Mouse (Mus musculus) mesoderm, embryonic 11.5 days (tissue): ENCODE data around the gene Tex22.

ENCODE experiments used
- DNase-seq: peaks from one replicate; pipeline ENCODE4 v3.0.0-alpha.2; 2012; ENCODE audit warnings: low read depth, low spot score

Gene Tex22

DNA sequence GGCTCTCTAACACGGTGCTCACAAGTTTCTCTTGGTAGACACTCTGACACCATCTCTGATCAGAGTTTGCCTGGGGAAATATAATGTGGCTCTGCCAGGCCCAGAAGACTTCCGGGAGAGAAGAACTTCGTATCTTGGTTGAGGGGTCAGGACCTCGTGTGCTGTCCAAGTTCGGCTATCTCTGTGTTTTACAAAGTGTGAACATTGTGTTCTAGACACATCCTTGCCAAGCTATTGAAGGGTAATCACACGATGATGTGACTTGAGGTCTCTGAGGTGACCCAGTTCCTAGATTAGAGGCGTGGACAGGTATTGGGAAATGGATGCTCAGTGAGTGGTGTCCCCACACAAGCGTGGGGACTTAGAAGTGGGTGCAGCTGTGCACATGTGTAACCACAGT lies 18.2 kb upstream of the Tex22 start:
- DNase-seq, result no peak

DNA sequence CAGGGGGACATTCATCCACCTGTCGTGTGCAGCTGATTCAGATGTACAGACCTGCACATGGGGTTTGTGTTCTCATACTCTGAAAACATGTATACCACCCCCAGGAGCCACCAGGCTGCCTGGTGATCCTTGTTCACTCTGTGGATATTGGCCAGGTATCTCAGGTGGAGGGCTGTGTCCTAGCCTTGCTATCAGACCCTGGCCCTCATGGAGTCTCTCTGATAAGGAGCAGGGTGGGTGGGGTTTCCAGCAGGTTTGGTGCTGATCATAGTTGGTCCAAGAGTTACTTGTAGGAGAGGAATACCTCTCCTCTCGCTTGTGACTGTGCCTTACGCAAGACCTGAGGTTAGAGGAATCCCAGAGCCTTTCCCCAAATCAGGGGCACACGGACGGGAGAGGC lies 14.1 kb upstream of the Tex22 start:
- DNase-seq, result no peak

DNA sequence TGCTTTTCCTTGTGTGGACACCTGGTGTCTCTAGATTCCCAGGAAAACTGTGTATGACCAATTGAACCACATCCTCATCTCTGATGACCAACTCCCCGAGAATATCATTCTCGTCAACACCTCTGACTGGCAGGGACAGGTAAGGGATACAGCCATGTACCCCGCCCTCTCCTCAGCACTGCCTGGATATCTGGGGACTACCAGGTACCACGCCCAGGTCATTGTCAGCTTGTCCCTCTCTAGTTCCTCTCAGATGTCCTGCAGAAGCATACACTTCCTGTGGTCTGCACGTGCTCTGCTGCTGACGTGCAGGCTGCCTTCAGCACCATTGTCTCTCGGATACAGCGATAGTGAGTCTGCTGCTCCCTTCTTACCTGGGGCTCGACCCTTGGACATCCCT lies 12.7 kb upstream of the Tex22 start:
- no peak for DNase-seq

DNA sequence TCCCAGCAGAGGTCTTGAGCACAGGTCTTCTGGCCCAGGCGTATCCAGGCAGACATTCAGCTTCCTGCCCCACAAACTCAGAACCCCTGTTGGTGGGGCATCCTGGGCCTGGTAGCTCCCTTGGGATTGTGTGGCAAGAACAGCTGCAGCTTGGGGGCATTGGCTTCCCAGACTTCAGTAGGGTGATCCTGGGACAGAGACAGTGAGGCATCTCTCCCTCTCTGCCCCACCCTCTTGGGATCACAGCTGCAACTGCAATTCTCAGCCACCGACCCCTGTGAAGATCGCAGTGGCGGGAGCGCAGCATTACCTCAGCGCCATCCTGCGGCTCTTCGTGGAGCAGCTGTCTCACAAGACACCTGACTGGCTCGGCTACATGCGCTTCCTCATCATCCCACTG lies 12.1 kb upstream of the Tex22 start:
- DNase-seq, result no peak

DNA sequence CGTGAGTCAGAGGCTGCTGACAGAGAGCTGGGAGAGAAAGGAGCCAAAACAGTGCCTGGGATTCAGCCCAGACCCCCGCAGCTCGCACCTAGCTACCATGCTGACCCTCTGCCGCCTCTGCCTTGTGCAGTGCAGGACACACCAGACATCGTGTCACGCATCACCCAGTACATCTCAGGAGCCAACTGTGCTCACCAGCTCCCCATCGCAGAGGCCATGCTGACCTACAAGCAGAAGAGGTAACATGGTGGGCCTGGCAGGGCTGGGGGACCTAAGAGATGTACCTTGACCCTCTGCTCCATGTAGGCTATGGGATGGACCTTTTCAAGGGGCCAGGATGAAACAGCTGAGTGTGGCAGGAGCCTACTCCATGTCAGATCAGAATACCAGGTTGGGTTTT lies 10.6 kb upstream of the Tex22 start:
- no peak for DNase-seq

DNA sequence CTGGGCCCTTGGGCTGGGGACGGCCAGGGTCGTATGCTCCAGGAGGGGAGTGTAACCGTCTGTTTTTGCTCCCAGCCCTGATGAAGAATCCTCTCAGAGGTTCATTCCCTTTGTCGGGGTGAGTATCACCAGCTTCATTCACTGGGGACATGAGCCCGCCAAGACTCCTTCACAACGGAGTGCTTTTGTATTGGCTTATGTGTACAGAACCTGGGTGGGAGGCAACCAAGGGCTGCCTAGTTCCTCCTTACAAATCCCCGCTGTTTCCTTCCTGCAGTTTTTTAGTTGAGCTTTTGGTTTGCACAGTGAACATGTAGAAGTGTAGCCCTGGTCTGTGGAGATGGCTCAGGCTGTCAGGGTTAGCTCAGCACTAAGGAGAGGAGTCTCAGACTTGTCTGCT lies 6.3 kb upstream of the Tex22 start:
- DNase-seq, result no peak

DNA sequence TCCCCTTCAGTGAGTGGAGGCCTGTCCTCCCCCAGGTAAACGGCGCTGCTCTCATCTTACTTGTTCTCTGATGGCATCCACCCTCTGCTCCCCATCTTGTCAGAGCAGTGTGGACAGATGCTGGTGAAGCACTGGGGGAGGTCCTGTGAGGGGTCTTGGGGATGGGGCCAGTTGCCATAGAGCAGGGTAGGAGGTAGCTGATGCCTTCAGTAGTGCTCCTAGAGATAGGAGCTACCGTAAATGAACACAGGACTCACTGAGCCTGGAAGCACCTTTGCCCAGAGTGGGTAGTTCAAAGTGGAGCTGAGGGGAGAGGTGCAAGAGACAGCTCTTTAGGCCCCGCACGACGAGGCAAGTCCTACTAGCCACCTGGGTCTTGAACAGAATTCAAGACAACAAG lies 4.9 kb upstream of the Tex22 start:
- DNase-seq, result no peak

DNA sequence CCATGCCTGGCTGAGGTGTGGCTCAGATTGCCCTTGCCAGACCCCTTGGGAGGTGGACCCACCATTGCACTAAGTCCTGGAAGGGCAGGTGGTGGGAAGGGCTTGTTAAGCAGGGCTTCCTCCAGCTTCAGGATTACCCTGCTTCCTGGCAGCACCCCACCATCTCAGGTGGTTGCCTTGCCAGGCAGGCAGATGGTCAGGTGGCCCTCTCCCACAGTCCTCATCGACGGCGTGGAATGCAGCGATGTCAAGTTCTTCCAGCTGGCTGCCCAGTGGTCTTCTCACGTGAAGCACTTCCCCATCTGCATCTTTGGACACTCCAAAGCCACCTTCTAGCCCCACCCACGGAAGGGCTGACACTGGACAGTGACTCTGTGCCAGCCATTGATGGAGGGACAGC lies 3.0 kb upstream of the Tex22 start:
- DNase-seq, result no peak

DNA sequence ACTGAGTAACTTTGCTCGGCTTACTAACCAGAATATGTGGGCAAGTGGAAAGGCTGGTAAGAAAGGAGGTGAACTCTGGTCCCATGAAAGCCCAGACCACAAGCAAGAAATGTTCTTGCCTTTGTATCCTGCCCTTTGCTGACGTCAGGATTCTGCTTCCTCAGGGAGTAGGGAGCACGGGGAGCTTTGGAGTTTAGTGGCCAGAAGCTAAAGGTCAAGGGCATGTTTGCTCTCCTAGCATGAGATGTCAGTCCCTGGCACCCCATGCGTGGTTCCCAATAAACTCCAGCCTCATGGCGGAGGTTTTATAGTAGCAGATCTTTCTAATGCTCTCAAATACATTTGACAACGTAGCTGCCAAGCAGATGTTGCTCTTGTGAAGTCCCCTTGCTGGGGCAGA lies 2.5 kb upstream of the Tex22 start:
- no peak for DNase-seq

DNA sequence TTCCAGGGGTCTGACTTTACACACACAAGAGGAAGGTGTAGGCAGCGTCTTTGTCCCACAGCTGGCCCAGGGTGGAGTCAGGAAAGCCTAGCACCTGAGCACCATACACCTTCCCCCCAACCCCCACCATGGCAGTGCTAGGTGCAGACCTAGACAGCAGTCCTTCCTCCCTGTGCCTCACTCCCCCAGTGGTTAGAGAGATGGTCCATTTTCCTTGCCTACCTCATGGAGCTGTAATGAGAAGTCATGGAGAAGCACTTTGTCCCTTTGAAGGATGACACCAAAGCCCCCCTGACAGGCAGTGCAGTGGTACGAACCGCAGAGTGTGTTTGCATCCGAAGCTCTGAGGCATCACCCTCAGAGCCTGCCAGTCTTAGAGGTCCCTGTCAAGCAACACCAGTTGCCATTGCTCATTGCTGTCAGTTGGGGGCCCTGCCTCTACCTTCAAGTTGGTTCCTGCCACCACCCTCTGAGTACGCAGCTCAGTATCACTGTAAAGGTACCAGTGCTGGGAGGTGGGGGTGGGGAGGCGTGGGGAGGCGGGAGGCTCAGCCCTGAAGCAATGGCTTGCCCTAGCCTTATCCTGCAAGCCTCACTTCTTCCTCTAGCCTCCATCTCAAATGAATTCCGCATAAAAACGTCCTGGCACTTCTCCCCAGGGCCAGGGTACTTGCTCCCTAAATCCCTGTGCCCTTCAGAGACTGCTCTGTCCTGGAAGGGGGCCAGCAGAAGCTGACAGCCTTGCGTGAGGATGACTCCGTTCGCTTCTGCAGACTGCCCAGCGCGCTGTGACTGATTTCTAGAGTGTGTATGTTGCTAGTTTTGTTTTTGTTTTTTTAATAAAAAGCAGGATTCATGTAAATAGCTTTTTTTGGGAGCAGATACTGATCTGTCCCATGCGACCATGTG lies 628 bp upstream of the Tex22 start:
- DNase-seq, result peak; percentile 10

DNA sequence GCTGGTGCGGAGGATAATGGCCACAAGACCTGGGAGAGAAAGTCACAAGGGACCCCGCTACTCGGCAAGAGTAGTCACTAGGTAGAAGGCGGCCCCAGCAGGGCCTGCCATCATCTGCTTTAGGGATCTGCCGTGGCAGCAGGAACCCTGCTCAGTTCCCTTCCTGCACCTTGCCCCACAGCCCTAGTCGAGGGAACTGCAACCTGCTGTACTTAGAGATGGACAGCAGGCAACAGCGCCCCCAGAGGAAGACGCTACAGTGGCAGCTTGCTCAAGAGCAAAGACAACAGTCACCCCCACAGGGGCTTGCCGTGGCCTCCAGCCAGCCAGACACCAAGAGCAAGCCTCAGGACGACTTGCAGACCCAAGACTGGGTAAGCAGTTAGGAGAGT lies 757 bp downstream of the Tex22 start:
- peak; percentile 91 for DNase-seq

DNA sequence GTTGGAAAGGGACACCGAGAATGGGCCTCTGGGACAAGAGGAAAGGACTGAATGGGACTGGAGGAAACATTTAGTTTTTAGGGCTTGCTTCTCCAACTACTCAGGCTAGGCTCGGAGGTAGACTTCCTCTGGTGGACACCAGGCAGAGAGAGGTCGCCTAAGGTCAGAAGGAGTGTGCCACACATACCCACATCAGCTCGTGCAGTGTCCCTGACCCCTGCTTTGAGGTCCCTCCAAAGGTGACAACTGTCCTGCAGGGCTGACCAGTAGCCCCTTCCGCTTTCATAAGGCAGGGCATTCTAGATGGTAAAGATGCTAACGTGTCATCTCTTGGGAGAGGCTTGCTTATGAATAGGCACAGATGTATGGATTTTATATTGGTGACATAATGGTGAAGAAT lies 1.2 kb downstream of the Tex22 start:
- no peak for DNase-seq

DNA sequence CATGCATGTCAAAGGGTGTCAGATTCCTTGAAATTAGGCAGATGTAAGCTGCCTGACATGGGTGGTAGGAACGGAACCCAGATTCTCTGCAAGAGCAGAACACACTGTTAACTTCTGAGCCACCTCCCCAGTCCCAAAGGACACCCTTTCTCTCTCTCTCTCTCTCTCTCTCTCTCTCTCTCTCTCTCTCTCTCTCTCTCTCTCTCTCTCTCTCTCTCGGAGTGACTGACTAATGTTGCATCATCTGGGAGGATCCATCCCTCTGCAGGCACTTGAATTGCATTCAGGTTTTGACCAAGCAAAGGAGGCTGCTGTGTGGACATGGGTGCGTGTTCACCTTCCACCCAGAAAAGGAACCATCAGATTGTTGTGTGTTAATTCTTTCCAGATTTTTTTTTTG lies 13.0 kb downstream of the Tex22 start:
- no peak for DNase-seq

DNA sequence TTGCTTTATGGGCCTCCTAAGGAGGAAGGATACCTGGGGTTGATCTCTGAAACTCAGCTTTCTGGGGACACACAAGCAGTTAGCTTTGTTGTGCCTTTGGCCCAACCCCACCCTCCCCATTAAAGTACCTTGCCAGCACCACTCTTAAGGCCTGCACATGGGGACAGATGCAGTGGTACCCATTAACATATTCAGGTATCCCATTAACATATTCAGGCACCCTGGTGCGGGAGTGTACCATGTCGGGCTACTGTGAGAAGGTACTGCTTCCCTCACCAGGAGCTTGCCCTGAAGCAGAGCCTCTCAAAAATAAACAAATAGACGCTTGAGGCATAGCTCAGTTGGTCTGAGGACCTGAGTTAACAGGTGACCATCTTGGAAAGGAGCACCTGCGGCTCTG lies 13.7 kb downstream of the Tex22 start:
- no peak for DNase-seq

DNA sequence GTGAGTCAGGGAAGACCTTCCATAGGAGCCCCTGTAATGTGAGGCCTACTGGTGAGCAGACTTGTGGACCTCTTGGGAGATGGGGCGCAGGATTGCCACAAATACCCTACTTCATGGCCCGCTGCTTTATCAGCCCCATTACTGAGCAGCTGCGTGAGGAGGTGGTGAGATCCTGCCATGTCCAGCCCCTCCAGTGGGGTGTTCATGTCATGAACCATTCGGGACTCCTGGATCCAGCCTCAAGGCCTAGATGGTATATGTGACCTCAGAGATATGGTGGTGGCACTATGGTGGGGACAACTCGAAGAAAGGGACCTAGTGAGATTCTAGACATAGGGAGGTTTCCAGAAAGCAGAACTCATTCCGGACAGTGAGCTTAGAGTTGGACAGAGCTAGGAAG lies 14.8 kb downstream of the Tex22 start:
- DNase-seq, result no peak

DNA sequence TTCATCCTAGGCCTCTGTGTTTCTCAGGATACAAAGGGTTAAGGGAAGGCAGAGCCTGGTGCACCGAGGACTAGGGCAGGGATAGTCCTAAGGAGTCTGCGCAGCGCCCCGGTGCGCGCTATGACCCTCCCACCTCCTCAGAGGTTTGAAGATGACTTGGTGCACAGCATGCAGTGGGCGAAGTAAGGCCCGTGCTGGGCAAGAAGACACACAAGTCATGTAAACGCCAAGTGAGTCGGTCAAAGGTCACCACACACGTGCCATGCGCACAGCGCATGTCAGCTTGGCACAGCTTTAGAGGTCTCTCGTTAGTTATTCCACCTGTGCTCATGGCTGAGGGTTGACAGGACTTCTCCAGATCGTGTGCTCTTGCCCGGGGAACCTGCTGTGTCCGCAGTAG lies 15.8 kb downstream of the Tex22 start:
- DNase-seq, result no peak

DNA sequence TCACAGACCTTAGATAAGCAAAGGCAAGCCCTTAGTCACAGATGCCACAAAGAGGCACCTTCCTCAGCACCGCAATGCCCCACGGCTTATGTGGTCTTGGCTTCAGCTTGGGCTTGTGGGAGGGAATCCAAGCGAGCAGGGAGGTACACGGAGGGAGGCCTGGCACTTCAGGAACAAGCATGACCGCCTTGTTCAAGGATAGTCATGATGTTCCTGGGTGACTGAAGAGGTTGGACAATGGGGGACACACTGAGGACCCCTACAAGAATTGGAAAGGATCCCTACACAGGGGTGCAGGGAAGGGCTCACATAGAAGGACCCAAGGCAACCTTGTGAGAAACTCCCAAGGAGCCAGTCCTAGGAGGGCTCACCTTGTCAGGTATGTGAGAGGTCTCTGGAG lies 22.7 kb downstream of the Tex22 start:
- DNase-seq, result no peak

DNA sequence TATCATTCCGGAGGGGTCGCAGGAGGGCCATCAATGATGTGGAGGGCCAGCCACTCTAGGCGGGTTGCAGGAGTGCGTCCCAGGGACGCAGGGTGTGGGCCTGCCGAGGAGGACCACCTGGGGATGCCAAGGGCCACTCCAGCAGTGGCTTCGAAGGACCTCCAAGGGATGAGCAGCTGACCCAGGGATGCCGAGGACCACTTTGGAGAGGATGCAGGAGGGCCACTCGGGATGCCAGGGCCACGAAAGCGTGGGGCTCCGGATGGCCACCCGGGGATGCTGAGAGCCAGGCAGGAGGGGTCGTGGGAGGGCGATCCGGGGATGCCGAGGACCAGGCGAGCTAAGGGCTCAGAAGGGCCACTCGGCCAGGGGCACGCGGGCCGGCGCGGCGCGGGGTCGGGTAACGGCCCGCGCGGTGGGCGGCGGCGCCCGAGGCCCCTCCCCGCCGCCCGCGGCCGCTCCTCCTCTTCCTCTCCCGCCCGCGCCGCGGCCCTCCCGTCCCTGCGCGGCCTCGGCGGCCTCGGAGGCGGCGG lies 23.5 kb downstream of the Tex22 start, which contains the start of gene Mta1:
Gene Mta1 (plus strand): TSS at position 530 of the 533 bp plus-strand sequence.
- peak; percentile 47 for DNase-seq

DNA sequence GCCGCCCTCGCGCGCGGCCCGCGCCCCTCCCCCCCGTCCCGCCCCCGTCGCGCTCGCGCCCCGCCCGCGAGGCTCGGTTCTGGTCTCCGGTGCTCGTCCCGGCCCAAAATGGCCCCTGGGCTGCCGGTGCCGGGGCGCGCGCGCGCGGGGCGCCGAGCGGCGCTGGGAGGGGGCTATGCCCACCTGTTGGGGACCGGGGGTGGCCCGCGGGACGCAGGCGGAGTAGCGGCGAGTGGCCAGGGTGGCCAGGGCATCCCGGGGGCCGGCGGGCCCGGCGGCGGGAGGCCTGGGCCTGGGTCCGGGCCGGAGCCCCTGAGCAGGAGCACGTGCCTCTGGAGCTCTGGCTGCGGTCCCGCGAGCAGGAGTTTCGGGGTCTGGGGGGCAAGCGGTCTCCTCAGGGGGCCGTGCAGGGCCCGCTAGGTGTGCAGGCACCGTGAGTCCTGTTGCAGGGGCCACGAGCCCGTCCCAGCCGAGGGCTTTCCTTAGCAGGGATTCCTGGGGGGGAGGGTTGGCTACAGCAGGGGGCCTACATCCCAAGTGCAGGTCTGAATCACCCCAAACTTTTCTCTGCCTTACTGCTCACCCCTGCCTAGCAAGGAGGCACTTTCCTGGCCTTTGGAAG lies 24.3 kb downstream of the Tex22 start:
- no peak for DNase-seq

DNA sequence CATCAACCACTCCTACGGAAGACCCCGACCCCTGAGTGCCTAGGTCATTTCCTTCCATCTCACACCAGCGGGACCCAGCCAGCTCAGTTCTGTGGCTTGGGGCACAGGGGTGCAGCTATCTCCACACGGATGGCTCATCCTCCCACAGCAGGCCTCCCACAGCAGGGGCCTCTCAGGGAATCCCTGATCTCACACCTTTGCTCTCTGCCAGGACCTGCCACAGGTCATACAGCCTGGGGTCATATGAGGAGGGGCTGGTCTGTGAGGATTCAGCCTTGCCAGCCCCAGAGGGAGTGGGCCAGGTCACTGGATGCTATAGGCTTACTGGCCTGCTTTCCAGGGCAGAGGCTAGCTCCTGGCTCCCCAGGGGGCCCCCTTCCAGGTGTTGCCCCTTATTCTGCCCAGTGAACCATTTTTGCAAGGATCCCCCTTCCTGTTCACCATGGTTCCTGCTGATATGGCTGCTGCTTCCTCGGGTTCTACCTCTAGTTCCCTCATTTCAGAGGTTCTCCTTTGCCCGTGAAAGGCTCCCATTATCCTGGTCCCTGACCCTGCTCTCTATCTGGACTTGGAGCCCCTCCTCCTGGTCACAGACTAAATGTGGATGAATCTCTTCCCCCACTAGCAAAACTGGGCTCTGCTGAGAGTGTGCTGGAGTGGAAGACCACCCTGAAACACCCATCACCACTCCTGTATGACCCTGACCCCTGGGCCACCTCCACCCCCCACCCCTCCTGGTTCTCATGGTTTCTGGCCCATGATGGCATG lies 25.4 kb downstream of the Tex22 start:
- no peak for DNase-seq

DNA sequence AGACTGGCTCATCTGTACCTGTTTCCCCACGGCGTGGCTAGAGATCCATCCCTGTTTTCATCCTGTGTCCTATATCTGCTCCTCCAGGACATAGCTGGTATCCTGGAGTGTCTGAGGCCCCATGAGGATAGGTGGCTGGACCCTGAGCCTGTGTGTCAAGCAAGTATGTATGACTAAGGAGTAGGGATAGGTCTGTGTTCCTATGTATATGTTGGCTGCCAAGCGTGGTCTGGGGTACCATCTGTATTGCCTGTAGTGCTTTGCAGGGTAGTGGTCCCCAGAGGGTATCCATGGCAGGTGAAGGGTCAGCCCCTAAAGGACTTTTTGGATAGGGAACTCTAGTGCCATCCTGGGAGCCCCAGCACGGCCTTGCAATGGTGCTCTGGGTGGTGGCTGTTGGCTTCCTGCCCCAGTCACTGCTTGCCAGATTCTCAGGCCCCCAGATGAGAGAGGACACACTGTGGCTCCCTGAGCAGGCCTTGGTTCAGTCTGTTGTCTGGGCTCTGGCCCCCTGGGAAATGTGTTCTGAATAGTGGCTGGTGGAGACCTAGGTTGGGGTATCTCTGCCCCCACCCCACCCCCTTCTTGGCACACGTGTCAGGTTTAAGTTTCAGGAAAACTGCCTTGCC lies 26.3 kb downstream of the Tex22 start:
- no peak for DNase-seq
